ENCODE assay signal across 28 mouse cellular contexts in the genomic region with DNA sequence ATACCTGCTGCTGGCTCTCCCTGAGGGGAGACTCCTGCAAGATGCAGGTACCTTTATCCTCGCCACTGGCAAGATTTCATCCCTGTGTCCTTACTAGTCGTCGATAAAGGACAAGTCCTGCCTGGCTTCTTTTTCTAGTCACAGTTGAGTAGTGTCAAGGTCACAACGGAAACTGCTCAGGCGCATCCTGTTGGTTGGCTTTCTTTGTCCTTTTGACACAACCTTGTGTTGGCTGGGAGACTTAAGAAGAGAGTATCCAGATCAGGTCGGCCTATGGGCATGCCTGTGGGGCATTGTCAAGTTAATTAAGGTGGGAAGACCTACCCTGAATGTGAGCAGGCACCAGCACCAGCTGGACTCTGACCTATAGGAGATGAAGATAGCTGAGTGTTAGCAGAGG. TPM values are rescaled to one million over a fixed set of nuclear protein-coding genes. Genes with fewer than 3 reads are reported as not detected.
DNase-seq lines count a peak whose midpoint lies in the region; ATAC-seq lines count a peak whose summit lies in the region.
"Had no signal": no experiment of that assay in that cellular context is flagged by ENCODE, and none has a peak within 500 bp of the region (broad histone marks: within the 10 kb centered on the region; RNA-seq: fewer than 3 reads in every experiment).

No protein-coding gene starts in this region.

- no peak for ATAC-seq in heart, embryonic 13.5 days (ENCODE audit: extremely low read depth, insufficient number of reproducible peaks, low FRiP score, low TSS enrichment)
- ATAC-seq in heart, embryonic 12.5 days (ENCODE audit: insufficient number of reproducible peaks, low FRiP score): no peak
- no peak for ATAC-seq in midbrain, embryonic 15.5 days (replicated peaks)
- ATAC-seq: activated CD4-positive, CD25-positive, alpha-beta regulatory T cell, adult 4 months; forebrain, embryonic 13.5 days; intestine, embryonic 15.5 days; liver, embryonic 12.5 days; liver, postnatal 0 days; lung, postnatal 0 days had no signal

- H3K27ac ChIP-seq in heart, embryonic 13.5 days (replicated peaks): no peak overlapping the region
- no peak overlapping the region for H3K27ac ChIP-seq in heart, embryonic 12.5 days (ENCODE audit: poor library complexity, severe bottlenecking)
- peak overlapping the region; percentile 33; the same call in 1 of the 2 replicates for H3K27ac ChIP-seq in midbrain, embryonic 10.5 days (replicated peaks)
- H3K27ac ChIP-seq in midbrain, embryonic 15.5 days: no peak overlapping the region
- H3K27ac ChIP-seq: forebrain, embryonic 13.5 days; hindbrain, postnatal 0 days; intestine, embryonic 15.5 days; liver, embryonic 12.5 days; macrophage; neural tube, embryonic 12.5 days had no signal

- H3K4me1 ChIP-seq in heart, embryonic 13.5 days: peaks cover 55% of the 10 kb centered on the region
- H3K4me1 ChIP-seq in heart, embryonic 12.5 days (replicated peaks): peaks cover 52% of the 10 kb centered on the region
- peaks cover 52% of the 10 kb centered on the region for H3K4me1 ChIP-seq in midbrain, embryonic 10.5 days
- H3K4me1 ChIP-seq in midbrain, embryonic 15.5 days: peaks cover 14% of the 10 kb centered on the region
- H3K4me1 ChIP-seq: intestine, embryonic 15.5 days had no signal

- 0 out of 2 replicates have a peak overlapping the region, but pooled peaks have one; percentile 24 for H3K9ac ChIP-seq in heart, embryonic 13.5 days
- H3K9ac ChIP-seq in heart, embryonic 12.5 days: no peak overlapping the region
- no peak overlapping the region for H3K9ac ChIP-seq in midbrain, embryonic 15.5 days
- H3K9ac ChIP-seq: forebrain, embryonic 13.5 days; intestine, embryonic 15.5 days; liver, embryonic 12.5 days; liver, postnatal 0 days; neural tube, embryonic 12.5 days had no signal

- H3K9me3 ChIP-seq in heart, embryonic 13.5 days: no peaks in the 10 kb centered on the region
- H3K9me3 ChIP-seq in heart, embryonic 12.5 days (replicated peaks): no peaks in the 10 kb centered on the region
- H3K9me3 ChIP-seq in midbrain, embryonic 10.5 days (replicated peaks): no peaks in the 10 kb centered on the region
- H3K9me3 ChIP-seq in midbrain, embryonic 15.5 days: no peaks in the 10 kb centered on the region
- H3K9me3 ChIP-seq: intestine, embryonic 15.5 days; liver, embryonic 12.5 days had no signal

- WGBS in heart, embryonic 13.5 days: 47% methylated on average over 6 of the region's 6 CpGs
- 47% methylated on average over 6 of the region's 6 CpGs for WGBS in heart, embryonic 12.5 days
- 53% methylated on average over 6 of the region's 6 CpGs for WGBS in midbrain, embryonic 10.5 days
- 49% methylated on average over 6 of the region's 6 CpGs for WGBS in midbrain, embryonic 15.5 days

- DNase-seq in midbrain, embryonic 10.5 days (ENCODE audit: low spot score): no peak
- DNase-seq in ES-CJ7 (ENCODE audit: low read depth, low spot score) (peak; percentile 90), ZHBTc4 (ENCODE audit: low read depth, low spot score) (peak; percentile 88)
- no peak for DNase-seq in lung, postnatal 10 days
- DNase-seq: adrenal gland, adult 2 months; B cell, adult 2 months; cerebellum, adult 8-10 months; cerebellum, postnatal 25 days; gastrocnemius, postnatal 14 days; heart, adult 11 months; heart, postnatal 14 days; kidney, adult 2 months; liver, postnatal 0 days; thymus, adult 2 months; thymus, postnatal 36 days had no signal

- no peaks in the 10 kb centered on the region for H3K36me3 ChIP-seq in heart, embryonic 13.5 days
- H3K36me3 ChIP-seq in heart, embryonic 12.5 days: no peaks in the 10 kb centered on the region
- no peaks in the 10 kb centered on the region for H3K36me3 ChIP-seq in midbrain, embryonic 10.5 days
- no peaks in the 10 kb centered on the region for H3K36me3 ChIP-seq in midbrain, embryonic 15.5 days (replicated peaks)
- H3K36me3 ChIP-seq: intestine, embryonic 15.5 days; liver, embryonic 12.5 days; neural tube, embryonic 12.5 days had no signal

- no peaks in the 10 kb centered on the region for H3K27me3 ChIP-seq in heart, embryonic 13.5 days (replicated peaks)
- H3K27me3 ChIP-seq in heart, embryonic 12.5 days (replicated peaks): no peaks in the 10 kb centered on the region
- no peaks in the 10 kb centered on the region for H3K27me3 ChIP-seq in midbrain, embryonic 10.5 days (ENCODE audit: low read depth, poor library complexity, severe bottlenecking)
- no peaks in the 10 kb centered on the region for H3K27me3 ChIP-seq in midbrain, embryonic 15.5 days (replicated peaks)
- H3K27me3 ChIP-seq: forebrain, embryonic 13.5 days; intestine, embryonic 15.5 days; neural tube, embryonic 12.5 days had no signal

- no peak overlapping the region for H3K4me2 ChIP-seq in heart, embryonic 13.5 days
- H3K4me2 ChIP-seq in heart, embryonic 12.5 days: no peak overlapping the region
- no peak overlapping the region for H3K4me2 ChIP-seq in midbrain, embryonic 15.5 days
- H3K4me2 ChIP-seq: forebrain, embryonic 13.5 days; intestine, embryonic 15.5 days; liver, embryonic 12.5 days; neural tube, embryonic 12.5 days had no signal

- H3K4me3 ChIP-seq in heart, embryonic 13.5 days: no peak overlapping the region
- no peak overlapping the region for H3K4me3 ChIP-seq in heart, embryonic 12.5 days
- no peak overlapping the region for H3K4me3 ChIP-seq in midbrain, embryonic 10.5 days
- H3K4me3 ChIP-seq in midbrain, embryonic 15.5 days: no peak overlapping the region
- H3K4me3 ChIP-seq: erythroblast, embryonic 14.5 days; forebrain, embryonic 13.5 days; intestine, embryonic 15.5 days; liver, embryonic 12.5 days; myocyte; neural tube, embryonic 12.5 days had no signal

RNA-seq across cellular contexts. Expression of a gene that starts 36.6 kb away (rescaled TPM):
- polyA plus RNA-seq in heart, embryonic 13.5 days (2015; fragmentation: Nextera tagmentation; extraction: Ambion mirVana): 32.9 and 37.0 TPM in 2 replicates
- 41.5 and 44.9 TPM in 2 replicates for polyA plus RNA-seq in heart, embryonic 12.5 days (2016; fragmentation: Nextera tagmentation; extraction: Ambion mirVana)
- polyA plus RNA-seq in midbrain, embryonic 10.5 days (2016; fragmentation: Nextera tagmentation; extraction: Ambion mirVana): 47.7 and 49.5 TPM in 2 replicates
- polyA plus RNA-seq in midbrain, embryonic 15.5 days (2015; fragmentation: Nextera tagmentation; extraction: Ambion mirVana): 34.5 and 39.0 TPM in 2 replicates

Comparison
In these comparisons a context has a peak if more than half of its experiments do, and no peak if none do; other contexts are left out.
1. DNase-seq: peak in ES-CJ7 (single experiment) and ZHBTc4 (single experiment); none in midbrain, embryonic 10.5 days (single experiment) and lung, postnatal 10 days (single experiment).